ENCODE assay signal across 28 mouse cellular contexts in genomic region chr3:28612330-28612729, GRCm38 (mm10).
DNase-seq lines count a peak whose midpoint lies in the region; ATAC-seq lines count a peak whose summit lies in the region.
"Had no signal": no experiment of that assay in that cellular context is flagged by ENCODE, and none has a peak within 500 bp of the region (broad histone marks: within the 10 kb centered on the region; RNA-seq: fewer than 3 reads in every experiment).

No protein-coding gene starts in this region.

- intact Hi-C loops in left cerebral cortex, postnatal 25 days (cut with DNase I), result no loop called here

- no peaks in the 10 kb centered on the region for H3K4me1 ChIP-seq in intestine, embryonic 16.5 days (ENCODE audit: control insufficient read depth, insufficient read depth, low read length)
- H3K4me1 ChIP-seq: forebrain, embryonic 15.5 days; limb, embryonic 10.5 days; midbrain, embryonic 12.5 days; neural tube, embryonic 15.5 days had no signal

- no peaks in the 10 kb centered on the region for H3K27me3 ChIP-seq in intestine, embryonic 16.5 days (replicated peaks; ENCODE audit: control insufficient read depth, insufficient read depth, low read length)
- H3K27me3 ChIP-seq: CH12.LX; forebrain, embryonic 15.5 days; midbrain, embryonic 12.5 days; neural tube, embryonic 15.5 days; Patski had no signal

- DNase-seq in layer of hippocampus, adult 18-20 months (ENCODE audit: low spot score in 2 of 2), result peak; percentile 32 to 65
- no peak for DNase-seq in layer of hippocampus, postnatal 36 days
- peak; percentile 86 for DNase-seq in brain, adult 2 months (ENCODE audit: low read depth, low spot score)
- DNase-seq in layer of hippocampus, adult 9-10 months (ENCODE audit: low spot score), result peak; percentile 39
- peak; percentile 45 to 88 for DNase-seq in left cerebral cortex, postnatal 25 days (ENCODE audit: low spot score in 2 of 2)
- no peak for DNase-seq in yolk sac, embryonic 10.5 days (ENCODE audit: low spot score)
- DNase-seq: B cell, adult 2 months; cerebellum, adult 11-12 months; cerebellum, postnatal 10 days; gastrocnemius, postnatal 36 days; heart, adult 2 months; heart, postnatal 4 days; kidney, adult 2 months; liver; lung, postnatal 4 days had no signal

- no peak overlapping the region for H3K4me3 ChIP-seq in intestine, embryonic 16.5 days (ENCODE audit: low read length)
- H3K4me3 ChIP-seq: forebrain, embryonic 15.5 days; heart, adult 2 months; limb, embryonic 10.5 days; midbrain, embryonic 12.5 days; neural tube, embryonic 15.5 days had no signal

- no peak overlapping the region for H3K4me2 ChIP-seq in intestine, embryonic 16.5 days (ENCODE audit: low read depth, low read length)
- H3K4me2 ChIP-seq: forebrain, embryonic 15.5 days; hindbrain, embryonic 14.5 days; midbrain, embryonic 12.5 days; neural tube, embryonic 15.5 days had no signal

- no peaks in the 10 kb centered on the region for H3K36me3 ChIP-seq in intestine, embryonic 16.5 days (ENCODE audit: control insufficient read depth, insufficient read depth, low read length)
- H3K36me3 ChIP-seq: G1E; limb, embryonic 10.5 days had no signal

- H3K9me3 ChIP-seq in intestine, embryonic 16.5 days (ENCODE audit: control insufficient read depth, low read length), result no peaks in the 10 kb centered on the region
- H3K9me3 ChIP-seq: forebrain, embryonic 15.5 days; G1E; limb, embryonic 10.5 days; midbrain, embryonic 12.5 days; neural tube, embryonic 15.5 days had no signal

- H3K9ac ChIP-seq in intestine, embryonic 16.5 days (ENCODE audit: low read depth, low read length), result no peak overlapping the region
- H3K9ac ChIP-seq: forebrain, embryonic 15.5 days; hindbrain, embryonic 14.5 days; midbrain, embryonic 12.5 days; neural tube, embryonic 15.5 days had no signal

- WGBS in intestine, embryonic 16.5 days, result 73% methylated on average over 5 of the region's 5 CpGs

- ATAC-seq in megakaryocyte, adult 5-6 weeks (ENCODE audit: poor library complexity, severe bottlenecking), result no peak
- no peak for ATAC-seq in intestine, embryonic 16.5 days
- ATAC-seq: forebrain, embryonic 15.5 days; inflammation-experienced regulatory T-cells, adult 6 months; Patski had no signal

- H3K27ac ChIP-seq in intestine, embryonic 16.5 days (ENCODE audit: low read length), result no peak overlapping the region
- H3K27ac ChIP-seq: forebrain, embryonic 15.5 days; heart, adult 2 months; hindbrain, embryonic 14.5 days; kidney, postnatal 0 days; limb, embryonic 10.5 days; midbrain, embryonic 12.5 days; neural tube, embryonic 15.5 days; stomach, postnatal 0 days had no signal

Comparison
In these comparisons a context has a peak if more than half of its experiments do, and no peak if none do; other contexts are left out.
1. DNase-seq: peak in layer of hippocampus, adult 18-20 months (2 of 2), brain, adult 2 months (single experiment), layer of hippocampus, adult 9-10 months (single experiment) and left cerebral cortex, postnatal 25 days (2 of 2); none in layer of hippocampus, postnatal 36 days (0 of 2) and yolk sac, embryonic 10.5 days (single experiment).